Mouse (Mus musculus) brown adipose tissue, adult 24 weeks (tissue): Measurements from ENCODE around the gene Hoxd3. TPM values are rescaled to one million over a fixed set of nuclear protein-coding genes. Genes with fewer than 3 reads are reported as not detected.
A peak's percentile ranks its signal among the peaks of the same experiment; 100 is the strongest.

ENCODE experiments used
- H3K27ac ChIP-seq: fragments of 200-500 bp; replicated peaks from 2 replicates; pipeline ENCODE4 v1.5.1; 2012; ENCODE audit warnings: low read depth, mild to moderate bottlenecking, low read length
- H3K4me1 ChIP-seq: fragments of 200-500 bp; 2 replicates; pipeline ENCODE4 v1.6.1; 2012; ENCODE audit warnings: low read length, mixed read lengths; ENCODE audit not compliant: control insufficient read depth, insufficient read depth, insufficient read length
- H3K4me3 ChIP-seq: fragments of 200-500 bp; 2 replicates; pipeline ENCODE4 v1.5.1; 2012; ENCODE audit warnings: low read depth, mild to moderate bottlenecking, low read length, moderate library complexity; ENCODE audit not compliant: insufficient read depth
- polyA plus RNA-seq: library from polyadenylated mRNA; stranded (reverse); fragments of >200 nt; gene quantifications from 2 replicates; pipeline ENCODE4 v1.2.4, GENCODE M21; 2012; ENCODE audit not compliant: missing spikeins, insufficient read depth, insufficient read length

The Hoxd3 gene
- polyA plus RNA-seq, 1 experiment: not detected

- no peaks in the 10 kb centered on the region for H3K4me1 ChIP-seq
- H3K27ac ChIP-seq: no peak within 1 kb of the TSS
- H3K4me3 ChIP-seq: no peak within 1 kb of the TSS
Measured at GRCm38 (mm10) chr2:74674881-74675665, 36.7 kb upstream of the Hoxd3 start, which contains the start of gene Hoxd12. Hoxd12 (plus strand) TSS chr2:74675013.

DNA sequence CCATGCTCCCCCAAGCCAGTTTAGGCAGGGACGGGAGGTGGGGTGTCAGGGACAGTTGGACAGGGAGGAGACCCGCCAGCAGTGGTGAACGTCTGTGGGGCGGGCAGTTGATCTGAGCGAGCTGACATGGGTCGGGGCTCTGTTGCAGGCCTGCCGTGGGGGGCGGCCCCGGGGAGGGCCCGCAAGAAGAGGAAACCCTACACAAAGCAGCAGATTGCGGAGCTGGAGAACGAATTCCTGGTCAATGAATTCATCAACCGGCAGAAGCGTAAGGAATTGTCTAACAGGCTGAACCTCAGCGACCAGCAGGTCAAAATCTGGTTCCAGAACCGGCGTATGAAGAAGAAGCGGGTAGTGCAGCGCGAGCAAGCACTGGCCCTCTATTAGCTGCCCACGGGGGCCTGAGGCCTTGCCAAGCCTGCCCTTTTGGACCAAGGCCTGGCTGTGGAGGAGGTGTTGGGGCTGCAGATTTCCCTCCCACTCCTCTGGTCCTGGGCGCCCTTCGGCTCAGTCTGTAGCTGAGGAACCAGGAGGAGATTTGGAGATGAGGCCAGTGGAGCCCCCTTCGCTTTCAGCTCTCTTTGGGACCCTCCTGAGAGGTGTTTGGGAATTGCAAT lies 36.0 kb upstream of the Hoxd3 start:
- H3K4me3 ChIP-seq: no peak overlapping the region
- no peak overlapping the region for H3K27ac ChIP-seq

DNA sequence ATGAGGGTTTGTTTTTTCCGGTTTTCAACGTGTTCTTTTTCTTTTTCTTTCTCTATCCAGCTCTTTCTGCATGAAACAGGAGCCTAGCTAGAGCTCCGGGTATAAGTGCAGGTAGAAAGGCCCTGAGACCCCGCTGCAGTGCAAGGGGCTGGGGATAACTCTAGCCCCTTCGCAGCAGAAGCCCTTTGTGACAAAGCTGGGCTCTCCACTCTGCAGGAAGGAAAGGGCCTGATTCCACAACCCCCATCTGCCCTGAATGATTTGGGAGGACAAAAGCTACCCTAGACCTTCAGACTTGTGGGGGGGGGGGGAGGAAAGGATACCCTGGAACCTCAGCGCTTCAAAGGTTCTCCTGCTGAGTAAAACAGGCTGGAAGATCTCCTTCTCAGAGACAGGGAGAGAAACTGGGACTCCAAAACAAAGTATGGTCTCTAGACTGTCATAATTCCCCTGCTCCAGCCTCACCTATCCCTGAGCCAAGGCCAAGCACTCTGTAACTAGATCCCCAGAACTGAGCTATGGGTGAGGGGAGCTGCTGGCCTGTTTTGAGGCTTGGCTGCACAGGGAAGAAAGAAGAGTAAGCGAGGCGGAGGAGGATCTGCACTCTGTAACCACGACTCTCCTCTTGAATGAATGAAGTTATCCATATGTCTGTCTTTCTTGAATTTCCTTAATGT lies 35.2 kb upstream of the Hoxd3 start:
- H3K4me1 ChIP-seq: no peaks in the 10 kb centered on the region
- H3K4me3 ChIP-seq: no peak overlapping the region
- no peak overlapping the region for H3K27ac ChIP-seq

More for the DNA sequence above, 36.0 kb upstream of the Hoxd3 start:
- no peaks in the 10 kb centered on the region for H3K4me1 ChIP-seq

DNA sequence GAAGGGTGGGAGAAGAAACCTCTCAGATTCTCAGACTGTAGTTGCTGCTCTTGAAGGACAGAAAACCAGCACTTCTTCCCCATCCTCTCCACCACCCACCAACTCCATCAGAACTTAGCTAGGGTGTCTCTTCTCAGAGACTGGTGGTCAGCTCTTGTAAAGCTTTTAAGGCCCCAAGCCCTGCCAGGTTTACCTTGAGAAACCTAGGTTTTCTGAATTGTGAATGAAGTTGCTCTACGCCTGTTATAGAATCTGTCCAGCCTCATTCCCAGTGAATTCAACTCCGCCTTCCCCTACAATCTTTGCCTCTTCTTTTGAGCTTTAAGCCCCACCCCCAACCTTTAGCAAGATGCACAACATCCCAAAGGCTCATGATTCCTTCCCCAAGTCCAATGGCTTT lies 34.6 kb upstream of the Hoxd3 start:
- no peaks in the 10 kb centered on the region; the same call in 1 of the 2 replicates for H3K4me1 ChIP-seq

GRCm38 (mm10) chr2:74678891-74679595 lies 32.7 kb upstream of the Hoxd3 start, which contains the start of gene Hoxd11:
Hoxd11 (plus strand) TSS chr2:74679557.
- no peaks in the 10 kb centered on the region; the same call in 1 of the 2 replicates for H3K4me1 ChIP-seq
- H3K4me3 ChIP-seq: no peak within 1 kb of the TSS
- H3K27ac ChIP-seq: no peak within 1 kb of the TSS

More for the DNA sequence above, 34.6 kb upstream of the Hoxd3 start:
- no peak overlapping the region for H3K27ac ChIP-seq
- no peak overlapping the region for H3K4me3 ChIP-seq

GRCm38 (mm10) chr2:74679596-74679971 lies 32.1 kb upstream of the Hoxd3 start:
- Histone ChIP-seq H3K27ac (no peak overlapping the region), H3K4me3 (no peak overlapping the region), H3K4me1 (no peaks in the 10 kb centered on the region; the same call in 1 of the 2 replicates)

GRCm38 (mm10) chr2:74679980-74680379 lies 31.7 kb upstream of the Hoxd3 start:
- Histone ChIP-seq H3K4me1 (no peaks in the 10 kb centered on the region; the same call in 1 of the 2 replicates), H3K4me3 (no peak overlapping the region), H3K27ac (no peak overlapping the region)

DNA sequence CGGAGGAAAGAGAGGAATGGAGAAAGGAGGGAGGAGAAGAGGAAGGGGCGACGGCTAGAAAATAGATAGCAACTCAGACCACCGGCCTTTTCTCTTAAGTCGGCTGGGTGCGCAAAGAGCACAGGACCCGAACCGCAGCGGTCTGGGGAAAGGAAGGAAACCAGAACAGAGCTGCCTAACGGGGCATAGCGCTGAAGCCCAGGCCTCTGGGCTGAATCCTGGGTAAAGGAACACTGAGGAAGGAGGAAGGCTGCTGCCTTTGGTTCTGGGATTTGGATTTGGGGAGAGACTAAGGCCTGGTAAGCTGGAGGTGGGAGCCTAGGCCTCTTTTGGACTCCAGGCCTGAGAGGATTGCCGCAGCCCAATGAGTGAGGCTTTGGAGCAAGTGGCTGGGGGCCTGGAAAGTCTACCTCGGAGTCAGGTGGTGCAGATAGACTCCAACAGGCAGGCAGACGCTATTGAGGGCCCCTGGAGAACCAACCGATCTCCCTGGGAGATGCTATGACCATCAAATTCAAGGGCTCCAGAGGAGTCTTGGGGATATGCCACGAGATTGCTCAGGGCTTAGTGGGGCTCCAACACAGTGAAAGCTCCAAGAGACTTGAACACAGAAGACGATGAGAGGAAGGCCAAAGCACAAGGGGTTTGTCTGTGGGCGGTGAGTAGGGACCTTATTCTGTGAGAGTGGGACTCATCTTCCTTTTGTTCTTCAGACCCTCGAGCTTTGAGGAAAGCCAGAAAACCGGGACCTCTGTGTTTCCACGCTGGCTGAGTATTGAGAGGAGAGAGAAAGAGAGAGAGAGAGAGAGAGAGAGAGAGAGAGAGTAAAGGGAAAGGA lies 30.9 kb upstream of the Hoxd3 start:
- H3K4me3 ChIP-seq: no peak overlapping the region
- H3K4me1 ChIP-seq: no peaks in the 10 kb centered on the region; the same call in 1 of the 2 replicates
- no peak overlapping the region for H3K27ac ChIP-seq

DNA sequence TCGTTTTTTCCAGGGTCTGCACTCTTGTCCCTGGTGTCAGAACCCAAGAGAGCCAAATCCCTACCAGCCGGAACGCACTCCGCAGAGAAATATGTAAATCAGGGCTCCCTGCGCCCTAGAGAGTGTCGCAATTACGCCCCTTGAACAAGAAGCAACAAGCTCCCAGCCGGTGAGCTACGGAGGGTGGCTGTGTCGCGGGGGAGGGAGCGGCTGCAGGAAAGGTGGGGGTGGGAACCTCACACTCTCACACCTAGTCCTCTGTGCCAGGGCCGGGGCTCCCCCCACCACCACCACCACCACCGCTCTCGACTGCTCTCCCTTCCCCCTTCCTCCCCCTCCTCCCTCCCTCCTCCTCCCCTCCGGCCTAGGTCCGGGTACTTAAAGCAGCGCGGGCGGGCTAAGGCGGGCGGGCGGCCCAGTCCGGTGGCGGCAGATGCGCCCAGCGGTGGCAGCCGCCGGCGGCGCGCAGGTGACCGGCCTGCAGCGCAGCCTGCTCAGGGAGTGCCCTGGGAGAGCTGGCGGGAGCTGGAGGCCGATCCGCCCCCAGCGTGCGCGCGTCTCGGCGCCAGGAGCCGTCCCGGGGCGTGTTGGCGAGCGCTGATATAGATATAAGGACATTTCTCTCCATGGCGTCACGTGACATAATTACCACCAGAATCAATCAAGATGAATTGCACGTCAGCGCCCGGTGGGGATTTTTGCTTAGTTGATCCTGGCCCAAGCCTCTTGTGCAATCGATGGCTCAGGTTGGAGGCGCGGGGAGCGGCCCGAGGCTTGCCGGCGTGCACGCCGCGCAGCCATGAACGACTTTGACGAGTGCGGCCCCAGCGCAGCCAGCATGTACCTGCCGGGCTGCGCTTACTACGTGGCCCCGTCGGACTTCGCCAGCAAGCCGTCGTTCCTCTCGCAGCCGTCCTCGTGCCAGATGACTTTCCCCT lies 29.9 kb upstream of the Hoxd3 start:
- peak overlapping the region; percentile 37 for H3K4me3 ChIP-seq
- no peaks in the 10 kb centered on the region; the same call in 1 of the 2 replicates for H3K4me1 ChIP-seq
- H3K27ac ChIP-seq: no peak overlapping the region

DNA sequence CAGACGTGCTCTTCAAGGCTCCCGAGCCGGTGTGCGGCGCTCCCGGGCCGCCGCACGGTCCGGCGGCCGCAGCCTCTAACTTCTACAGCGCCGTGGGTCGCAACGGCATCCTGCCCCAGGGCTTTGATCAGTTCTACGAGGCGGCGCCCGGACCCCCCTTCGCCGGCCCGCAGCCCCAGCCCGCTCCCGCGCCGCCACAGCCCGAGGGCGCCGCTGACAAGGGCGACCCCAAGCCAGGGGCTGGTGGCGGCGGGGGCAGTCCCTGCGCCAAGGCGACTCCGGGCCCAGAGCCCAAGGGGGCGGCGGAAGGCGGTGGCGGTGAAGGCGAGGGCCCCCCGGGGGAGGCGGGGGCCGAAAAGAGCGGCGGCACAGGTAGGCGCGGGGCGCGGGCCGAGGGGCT lies 28.9 kb upstream of the Hoxd3 start:
- H3K27ac ChIP-seq: no peak overlapping the region
- H3K4me3 ChIP-seq: no peak overlapping the region
- no peaks in the 10 kb centered on the region; the same call in 1 of the 2 replicates for H3K4me1 ChIP-seq

DNA sequence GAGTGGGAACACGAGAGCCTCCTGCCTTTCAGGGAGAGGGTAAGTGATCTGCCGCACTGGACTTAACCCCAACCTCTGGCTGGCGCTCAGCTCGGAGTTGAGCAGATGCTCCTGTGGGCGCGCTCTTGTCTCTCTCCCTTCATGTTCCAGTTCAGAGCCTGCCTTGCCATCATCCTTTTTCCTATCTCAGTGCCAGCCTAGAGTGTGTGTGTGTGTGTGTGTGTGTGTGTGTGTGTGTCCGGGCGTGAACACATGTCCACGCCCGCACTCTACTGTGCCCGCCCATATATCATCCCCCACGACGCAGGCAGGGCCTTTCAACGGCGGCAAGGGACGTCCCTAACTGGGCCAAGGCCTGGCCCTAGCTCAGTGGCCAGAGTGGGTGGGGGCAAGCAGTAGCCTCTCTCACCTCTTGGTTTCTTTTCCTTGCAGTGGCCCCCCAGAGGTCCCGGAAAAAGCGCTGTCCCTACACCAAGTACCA lies 28.2 kb upstream of the Hoxd3 start:
- Histone ChIP-seq H3K27ac (no peak overlapping the region), H3K4me3 (no peak overlapping the region), H3K4me1 (no peaks in the 10 kb centered on the region; the same call in 1 of the 2 replicates)

- no peak overlapping the region for H3K27ac ChIP-seq
- H3K4me3 ChIP-seq: no peak overlapping the region
- H3K4me1 ChIP-seq: no peaks in the 10 kb centered on the region; the same call in 1 of the 2 replicates
Measured at GRCm38 (mm10) chr2:74684106-74684505, 27.6 kb upstream of the Hoxd3 start.

GRCm38 (mm10) chr2:74685059-74685603 lies 26.6 kb upstream of the Hoxd3 start:
- Histone ChIP-seq H3K4me1 (no peaks in the 10 kb centered on the region; the same call in 1 of the 2 replicates), H3K4me3 (no peak overlapping the region)

More at GRCm38 (mm10) chr2:74685059-74685603, 26.6 kb upstream of the Hoxd3 start:
- no peak overlapping the region for H3K27ac ChIP-seq
